Mouse (Mus musculus): Measurements from ENCODE around the gene Vmn2r101. TPM values are rescaled to one million over a fixed set of nuclear protein-coding genes. Genes with fewer than 3 reads are reported as not detected.

Vmn2r101 gene
- polyA plus RNA-seq (2017; shearing (Covaris generic)) = under 1 TPM in 1 of 2 experiments, not detected in 1; 0.04 TPM

DNA sequence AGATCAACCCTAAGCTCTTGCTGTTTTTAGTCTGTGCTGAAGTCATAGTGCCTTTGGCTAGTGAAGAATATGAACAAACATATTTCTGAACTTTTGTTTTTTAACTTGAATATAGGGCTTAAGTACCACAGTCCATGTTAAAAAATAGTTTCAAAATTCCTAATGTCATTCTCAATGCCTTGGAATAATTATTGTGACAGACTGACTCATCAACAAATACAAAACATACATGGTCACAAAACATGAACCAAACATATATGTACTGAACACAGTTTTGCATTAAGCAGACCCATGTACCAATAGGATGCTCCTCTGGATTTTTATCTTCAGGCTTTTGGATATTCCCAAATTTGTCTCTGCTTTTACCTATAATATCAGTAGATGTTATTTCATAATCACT is at the start of gene Vmn2r101:
Gene Vmn2r101 (plus strand): TSS at position 301 of the 400 bp plus-strand sequence.

DNA sequence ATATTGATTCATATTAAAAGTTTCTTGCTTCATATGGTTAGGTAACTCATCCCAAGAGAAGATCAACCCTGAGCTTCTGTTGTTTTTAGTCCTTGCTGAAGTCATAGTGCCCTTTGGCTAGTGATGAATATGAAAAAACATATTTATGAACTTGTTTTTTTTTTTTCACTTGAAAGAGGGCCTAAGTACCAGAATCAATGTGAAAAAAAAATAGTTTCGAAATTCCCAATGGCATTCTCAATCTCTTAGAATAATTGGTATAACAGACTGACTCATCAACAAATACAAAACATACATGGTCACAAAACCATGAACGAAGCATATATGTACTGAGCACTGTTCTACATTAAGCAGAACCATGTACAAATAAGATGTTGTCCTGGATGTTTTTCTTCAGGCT is 83.0 kb downstream of the Vmn2r101 start, which contains the start of gene Vmn2r102:
Gene Vmn2r102 (plus strand): TSS at position 301 of the 400 bp plus-strand sequence.

Other genes starting within 250 kb of the Vmn2r101 start
- under 1 TPM; 0.12 to 0.23 TPM for gene Vmn2r99, start 215.3 kb upstream of the Vmn2r101 start, polyA plus RNA-seq (2017; shearing (Covaris generic))
- 1 to 10 TPM in 1 of 2 experiments, under 1 TPM in 1; 0.07 to 9.1 TPM for gene Vmn2r100, start 72.5 kb upstream of the Vmn2r101 start, polyA plus RNA-seq (2017; shearing (Covaris generic))
- under 1 TPM; 0.02 to 0.16 TPM for gene Vmn2r102, start 83.1 kb downstream of the Vmn2r101 start, polyA plus RNA-seq (2017; shearing (Covaris generic))
- gene Vmn2r103, start 196.1 kb downstream of the Vmn2r101 start, polyA plus RNA-seq (2017; shearing (Covaris generic)) = under 1 TPM in 1 of 2 experiments, not detected in 1; 0.95 TPM

All from inflammation-experienced regulatory T-cells (primary cell).